Mouse (Mus musculus): ENCODE results near the gene Mast4.

Gene Mast4

DNA sequence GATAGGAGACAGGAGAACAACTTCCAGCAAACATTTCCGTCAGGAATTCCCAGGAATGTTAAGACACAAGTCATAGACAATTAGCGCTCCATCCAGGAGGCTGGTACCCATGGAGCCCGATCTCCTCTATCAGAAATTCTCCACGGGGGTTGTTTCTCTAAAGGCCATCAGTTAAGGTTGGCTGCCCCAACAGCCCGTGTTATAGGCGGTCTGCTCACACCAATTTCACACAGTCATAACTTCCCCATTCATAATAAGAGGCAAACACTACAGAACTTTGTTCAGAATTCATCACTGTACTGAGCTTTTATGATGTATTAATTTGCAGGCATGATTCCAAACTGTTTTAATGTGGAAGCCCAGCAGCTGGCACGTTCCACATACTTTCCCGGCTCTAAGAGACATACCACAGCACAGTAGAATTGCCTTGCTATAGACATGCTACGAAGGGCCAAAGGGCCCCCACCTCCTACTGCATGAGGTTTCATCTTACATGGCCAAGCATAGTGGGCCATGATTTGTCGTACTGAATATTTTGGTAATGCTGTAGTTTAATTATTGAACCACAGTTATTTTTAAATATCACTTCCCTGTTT, 19.1 kb downstream of the Mast4 start:
- peak; percentile 44 for DNase-seq (ENCODE audit: low spot score)

DNA sequence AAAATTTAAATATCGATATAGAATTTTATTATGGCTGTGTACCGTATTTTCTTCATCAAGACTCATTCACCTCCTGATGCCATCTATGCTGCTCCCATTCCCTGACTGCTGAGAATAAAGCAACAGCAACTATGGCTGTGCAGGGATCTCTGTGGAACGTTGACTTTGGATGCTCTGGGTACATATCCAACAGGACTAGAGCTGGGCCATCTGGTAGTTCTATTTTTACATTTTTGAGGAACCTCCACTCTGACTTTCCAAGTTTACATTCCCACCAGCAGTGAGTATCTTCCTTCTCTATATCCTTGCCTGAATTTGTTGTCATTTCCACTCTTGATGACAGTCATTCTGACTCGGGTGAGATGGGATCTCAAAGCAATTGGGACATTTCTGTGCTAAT, 26.0 kb downstream of the Mast4 start:
- no peak for DNase-seq (ENCODE audit: low spot score)

DNA sequence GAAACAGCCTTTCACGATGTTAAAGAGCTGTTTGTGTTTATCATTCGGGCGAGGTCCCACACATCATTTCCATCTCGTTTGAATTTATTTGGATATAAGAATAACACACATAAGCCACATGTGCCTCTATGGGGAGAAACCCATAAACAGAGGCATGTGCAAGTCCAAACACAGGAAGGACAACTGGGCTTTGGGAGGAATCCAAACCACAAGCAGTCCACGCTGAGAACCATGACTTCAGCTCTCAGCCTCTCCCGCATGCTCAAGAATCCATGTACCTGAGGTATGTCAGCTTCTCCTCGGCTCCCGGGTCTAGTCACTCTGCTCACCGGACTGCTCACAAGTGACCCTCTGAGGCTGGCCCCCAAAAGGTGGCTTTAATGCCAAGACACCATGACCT, 30.5 kb downstream of the Mast4 start:
- DNase-seq (ENCODE audit: low spot score) = no peak

DNA sequence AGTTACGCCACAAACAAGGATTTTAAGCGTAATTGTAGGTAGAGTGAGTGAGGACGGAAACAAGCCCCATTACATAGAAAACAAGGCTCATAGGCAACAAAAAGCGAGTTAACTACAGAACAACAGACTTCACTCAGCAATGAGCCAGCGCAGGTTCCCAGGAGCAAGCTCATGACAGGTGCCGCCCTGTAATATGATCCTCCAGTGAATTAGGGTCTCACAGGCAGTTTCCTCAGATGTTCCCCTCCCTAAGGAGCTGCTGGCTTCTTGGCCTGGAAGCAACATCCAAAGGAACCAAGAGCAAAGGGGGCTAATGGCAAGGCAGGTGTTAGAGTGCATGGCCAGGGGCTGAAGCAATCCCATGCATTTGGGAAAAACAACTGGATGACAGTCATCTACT, 31.8 kb downstream of the Mast4 start:
- DNase-seq (ENCODE audit: low spot score) = no peak

DNA sequence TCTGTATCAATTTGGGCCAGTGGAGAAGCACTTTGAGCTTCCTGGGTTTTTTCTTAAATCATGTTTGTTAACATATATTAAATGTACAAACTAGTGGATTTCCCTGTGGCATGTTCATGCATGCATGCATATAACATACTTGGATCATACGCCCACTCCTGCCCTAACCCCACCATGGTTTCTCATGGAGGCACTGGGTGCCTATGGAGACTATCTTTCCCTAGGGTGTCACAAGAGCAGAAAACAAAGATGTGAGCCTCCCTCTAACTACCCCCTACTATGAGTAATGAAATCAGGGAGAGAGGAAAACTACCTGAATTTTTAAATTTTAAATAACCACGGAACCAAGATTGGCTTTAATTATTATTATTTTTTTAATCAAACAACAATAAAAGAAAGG, 32.2 kb downstream of the Mast4 start:
- DNase-seq (ENCODE audit: low spot score) = no peak

DNA sequence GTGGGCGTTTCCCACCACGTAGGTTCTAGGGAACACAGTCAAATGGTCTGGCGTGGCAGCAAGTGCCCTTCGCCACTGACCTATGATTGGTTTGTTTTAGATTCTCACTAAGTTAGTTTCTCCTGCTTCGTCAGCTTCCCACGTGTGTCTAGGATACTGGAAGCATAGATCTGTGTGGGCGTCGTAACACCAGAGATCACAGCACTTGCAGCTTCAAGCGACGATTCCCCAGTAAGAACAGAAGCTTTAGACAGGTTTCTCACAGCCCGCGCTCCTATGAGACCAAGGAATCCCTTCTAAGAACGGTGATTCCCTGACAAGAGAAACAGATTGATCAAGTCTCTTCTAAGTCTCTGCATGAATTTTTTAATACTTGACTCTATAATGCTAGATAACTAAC, 39.9 kb downstream of the Mast4 start:
- no peak for DNase-seq (ENCODE audit: low spot score)

DNA sequence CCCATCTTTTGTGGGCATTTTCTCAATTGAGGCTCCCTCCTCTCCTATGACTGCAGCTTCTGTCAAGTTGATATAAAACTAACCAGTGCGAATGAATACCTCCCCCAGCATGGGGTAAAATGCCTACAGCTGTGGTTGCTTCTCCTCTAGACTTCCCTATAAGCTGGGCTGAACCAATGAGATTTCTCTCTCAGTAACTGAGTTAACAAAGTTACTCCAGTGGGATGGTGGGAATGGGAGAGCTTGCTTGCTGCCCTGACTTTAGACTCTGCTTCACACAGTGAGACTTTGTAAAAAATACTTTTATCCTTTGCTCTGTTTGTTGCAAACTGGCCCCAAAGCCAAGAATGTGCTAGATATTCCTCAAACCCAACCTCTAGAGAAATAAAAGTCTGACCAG, 41.2 kb downstream of the Mast4 start:
- DNase-seq (ENCODE audit: low spot score) = no peak

DNA sequence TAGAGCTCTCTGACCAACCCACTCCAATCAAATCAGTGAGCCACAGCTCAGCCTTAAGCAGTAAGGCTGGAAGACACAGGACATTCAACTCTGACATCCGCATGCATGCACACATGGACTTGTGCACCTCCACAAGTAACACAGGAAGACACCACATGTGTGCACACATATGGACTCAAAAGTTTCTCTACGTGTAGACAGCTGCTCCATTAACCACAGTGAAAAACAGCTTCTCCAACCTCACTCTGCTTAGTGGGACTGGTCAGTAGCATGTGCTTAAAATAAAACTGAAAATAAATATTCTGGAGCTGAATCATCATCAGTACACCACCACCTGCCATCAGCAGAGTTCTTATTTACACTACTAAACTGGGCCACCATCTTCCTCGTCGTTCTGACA, 43.2 kb downstream of the Mast4 start:
- no peak for DNase-seq (ENCODE audit: low spot score)

DNA sequence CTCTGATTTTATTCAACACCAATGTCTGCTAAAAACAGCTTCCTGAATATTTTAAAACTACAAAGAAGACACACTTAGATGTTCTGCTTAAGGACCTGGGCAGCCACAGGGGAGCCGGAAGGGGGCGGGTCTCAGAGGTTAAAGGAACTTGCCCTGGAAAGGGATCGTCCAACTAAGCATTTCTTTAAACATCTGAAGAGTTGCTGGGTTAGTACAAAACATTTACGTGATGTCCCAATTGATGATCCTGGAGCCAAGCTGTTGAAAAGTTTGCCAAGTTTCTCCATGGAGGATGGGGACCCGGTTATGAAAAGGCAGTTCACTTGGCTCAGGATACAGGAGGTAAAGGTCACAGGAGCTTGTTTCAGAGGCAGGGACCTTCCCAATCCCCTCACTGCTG, 48.5 kb downstream of the Mast4 start:
- no peak for DNase-seq (ENCODE audit: low spot score)

DNA sequence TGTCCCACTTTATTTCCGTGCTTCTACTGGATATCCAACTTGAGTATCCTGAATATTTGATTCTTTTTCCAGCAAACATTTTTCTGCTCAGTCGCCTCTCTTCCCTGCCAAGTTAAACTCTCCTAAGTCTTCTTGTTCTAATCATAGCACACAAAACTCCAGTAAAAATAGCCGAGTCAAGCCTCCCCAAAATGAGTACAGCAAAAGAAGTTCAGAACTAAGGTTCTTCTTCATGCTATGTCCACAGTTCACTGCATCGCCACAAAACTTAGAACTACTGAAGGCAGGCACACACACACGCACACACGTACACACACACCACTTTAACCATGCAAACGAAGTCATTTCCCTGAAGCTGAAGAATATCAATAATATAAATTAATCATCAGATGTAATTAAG, 49.3 kb downstream of the Mast4 start:
- DNase-seq (ENCODE audit: low spot score) = no peak

DNA sequence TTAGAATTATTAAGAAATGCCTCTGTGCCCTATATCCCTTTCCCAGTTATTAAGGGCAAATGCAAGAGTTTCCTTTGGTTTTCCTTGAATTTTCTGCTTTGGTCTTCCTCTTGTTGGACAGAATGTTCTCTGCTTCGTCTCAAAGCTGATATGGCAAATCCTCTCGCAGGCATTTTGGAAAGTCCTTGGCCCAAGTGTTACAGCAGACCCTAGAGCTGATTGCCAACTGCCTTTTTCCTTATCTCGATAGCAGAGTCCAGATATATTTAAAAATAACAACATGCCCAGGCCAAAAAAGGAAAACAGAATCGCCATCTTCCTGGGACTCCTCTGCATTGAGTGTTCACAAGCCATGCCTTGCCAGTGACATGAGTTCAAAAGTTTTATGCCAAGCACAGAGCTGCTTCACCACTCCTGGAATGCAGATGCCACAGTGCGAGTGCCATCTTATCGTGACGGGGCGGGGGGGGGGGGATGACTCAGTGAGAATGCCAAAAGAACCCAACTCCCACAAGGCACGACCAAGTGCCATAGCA, 63.4 kb downstream of the Mast4 start:
- no peak for DNase-seq (ENCODE audit: low spot score)

DNA sequence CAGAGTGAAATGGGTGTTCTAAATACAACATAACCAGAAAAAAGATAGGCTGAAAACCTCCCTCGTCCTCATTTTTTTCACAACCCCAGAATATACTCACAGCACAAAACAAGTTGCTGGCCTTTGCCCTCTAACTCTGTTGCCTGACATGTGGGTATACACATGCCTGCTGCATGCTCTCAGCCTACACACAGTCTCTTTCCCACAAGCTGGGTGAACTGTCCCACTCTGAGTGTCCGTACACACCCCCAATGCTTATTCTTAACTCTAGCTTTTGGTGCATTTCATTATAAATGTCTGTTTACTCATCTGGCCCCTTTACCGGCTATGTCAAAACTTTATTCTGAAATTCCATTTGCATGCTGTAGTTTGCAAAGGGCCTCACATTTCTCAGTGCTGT, 71.6 kb downstream of the Mast4 start:
- no peak for DNase-seq (ENCODE audit: low spot score)

DNA sequence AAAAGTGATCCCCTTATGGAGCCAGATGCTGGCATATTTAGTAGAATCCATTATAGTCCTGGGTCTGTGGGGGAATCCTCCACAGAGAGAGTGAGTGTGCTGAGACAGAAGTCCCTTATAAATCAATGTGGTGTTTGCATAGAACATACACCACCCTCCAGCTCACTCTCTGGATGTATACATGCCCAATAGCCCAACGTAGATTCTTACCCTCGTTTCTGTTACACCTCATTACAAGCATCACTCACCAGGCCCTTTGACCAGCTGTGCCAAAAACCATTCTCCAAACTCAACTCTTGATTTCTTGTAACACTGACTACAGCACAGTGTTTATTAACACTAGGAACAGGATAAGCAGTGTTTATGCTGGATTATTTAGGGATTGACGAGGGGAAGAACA, 72.2 kb downstream of the Mast4 start:
- DNase-seq (ENCODE audit: low spot score) = no peak

DNA sequence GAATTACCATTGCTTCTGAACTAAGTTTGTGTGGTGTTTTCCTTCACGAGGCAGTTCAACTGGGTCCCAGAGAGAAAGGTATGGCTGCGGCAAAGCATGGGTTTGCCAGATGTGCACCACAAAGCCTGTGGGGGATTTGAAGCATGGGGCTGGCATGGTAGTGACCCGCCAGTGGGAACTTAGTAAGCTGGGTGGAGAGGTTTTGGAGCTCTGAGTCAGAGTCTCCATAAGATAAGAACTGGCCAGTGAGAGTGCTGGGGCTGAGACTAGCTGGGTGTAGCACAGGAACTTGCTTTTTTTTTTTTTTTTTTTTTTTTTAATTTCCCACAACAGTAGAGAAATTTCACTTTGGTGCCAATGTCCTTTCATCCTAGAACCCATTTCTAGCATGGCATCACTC, 73.9 kb downstream of the Mast4 start:
- DNase-seq (ENCODE audit: low spot score) = no peak

DNA sequence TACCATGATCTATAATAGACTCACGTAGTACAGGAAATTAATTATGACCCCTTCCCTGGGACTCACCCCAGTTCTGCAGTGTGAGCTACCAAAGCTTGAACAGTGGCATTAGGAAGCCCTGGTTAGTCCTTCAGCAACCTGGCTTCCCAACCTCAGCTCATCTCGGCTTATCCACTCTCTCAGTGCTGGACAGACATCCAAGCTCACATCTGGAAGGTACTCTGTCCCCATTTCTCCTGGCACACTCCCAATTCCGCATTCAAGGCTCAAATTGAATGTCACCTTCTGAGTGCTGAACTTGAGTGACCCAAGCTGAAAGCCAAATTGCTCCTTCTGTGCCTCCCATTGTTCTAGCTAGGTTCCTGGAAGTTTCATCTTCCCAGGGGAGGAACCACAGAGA, 76.2 kb downstream of the Mast4 start:
- no peak for DNase-seq (ENCODE audit: low spot score)

DNA sequence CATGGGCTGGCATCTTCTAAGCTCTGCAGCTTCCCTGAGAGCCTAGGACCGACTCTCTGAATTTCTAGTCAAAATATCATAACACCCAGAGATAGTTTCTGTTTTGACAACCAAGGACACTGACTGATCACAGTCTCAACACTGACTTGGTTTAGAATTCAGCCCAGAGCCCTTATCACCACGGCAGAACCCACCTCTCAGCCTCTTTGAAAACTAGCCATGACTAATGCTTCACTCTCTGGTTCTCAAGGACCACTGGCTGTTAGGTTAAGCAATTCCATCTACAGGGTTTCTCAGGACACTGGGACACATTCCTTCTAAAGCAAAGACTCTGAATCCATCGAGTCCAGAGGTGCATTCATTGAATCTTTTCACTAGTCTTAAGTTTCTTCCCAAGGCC, 79.4 kb downstream of the Mast4 start:
- DNase-seq (ENCODE audit: low spot score) = no peak

DNA sequence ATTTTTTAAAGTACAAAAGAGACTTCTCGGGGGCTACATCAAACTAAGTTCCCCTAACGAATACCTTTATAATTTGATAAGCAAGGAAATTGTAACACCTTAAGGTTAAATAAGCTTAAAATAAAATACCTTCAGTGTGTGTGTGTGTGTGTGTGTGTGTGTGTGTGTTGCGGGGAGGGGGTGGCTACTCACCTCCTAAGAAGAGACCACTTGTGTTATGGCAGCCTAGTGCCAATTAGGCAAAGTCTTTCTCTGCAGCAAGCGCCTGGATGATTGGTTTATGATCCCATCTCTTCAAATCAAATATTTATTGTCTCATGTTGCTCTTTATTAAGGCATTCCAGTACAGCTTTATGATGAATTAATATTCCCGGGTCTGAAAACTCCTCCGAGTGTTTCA, 81.2 kb downstream of the Mast4 start:
- DNase-seq (ENCODE audit: low spot score) = no peak

DNA sequence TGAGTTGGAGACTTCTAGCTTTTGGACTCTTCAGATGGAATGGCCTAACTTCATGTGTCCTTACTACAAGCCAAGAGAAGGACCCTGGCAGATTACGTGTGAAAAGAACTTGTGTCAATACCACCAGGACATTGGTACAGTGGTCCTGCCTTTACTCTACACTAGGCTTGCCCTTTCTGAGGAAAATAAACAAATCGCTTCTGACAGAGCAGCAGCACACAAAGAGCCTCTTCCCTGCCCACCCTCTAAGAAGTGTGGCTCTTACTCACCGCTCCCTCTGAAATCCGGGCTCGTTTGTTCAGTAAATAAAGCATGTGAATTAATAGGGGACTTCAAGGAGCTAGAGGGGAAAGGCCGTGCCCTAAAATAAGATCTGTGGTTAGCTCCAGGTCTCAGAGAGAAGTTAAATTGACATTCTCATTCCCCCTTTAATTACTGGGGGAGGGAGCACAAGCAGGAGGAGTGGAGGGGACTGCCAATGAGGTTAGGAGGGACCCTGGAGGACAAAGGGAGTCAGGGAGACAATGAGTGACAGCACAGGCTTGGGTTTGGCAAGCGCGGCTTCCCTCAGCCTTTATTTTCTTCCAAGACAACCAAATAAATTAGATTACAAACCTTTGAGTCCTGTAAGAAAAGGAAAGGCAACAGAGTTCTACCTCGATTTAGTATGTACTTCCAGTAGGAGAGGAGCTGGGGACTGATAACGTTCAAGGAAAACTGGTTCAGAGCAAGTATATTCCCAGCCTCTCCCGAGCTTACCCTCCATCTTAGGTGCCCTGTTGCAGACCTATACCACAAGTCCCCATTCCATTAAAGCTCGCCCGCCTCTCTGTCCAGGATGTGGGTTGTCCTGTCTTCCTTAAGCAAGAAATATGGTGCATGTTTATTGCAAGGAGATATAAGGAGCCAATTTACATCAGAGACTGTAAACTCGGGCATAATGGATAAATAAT, 85.9 kb downstream of the Mast4 start:
- peak; percentile 57 for DNase-seq (ENCODE audit: low spot score)

DNA sequence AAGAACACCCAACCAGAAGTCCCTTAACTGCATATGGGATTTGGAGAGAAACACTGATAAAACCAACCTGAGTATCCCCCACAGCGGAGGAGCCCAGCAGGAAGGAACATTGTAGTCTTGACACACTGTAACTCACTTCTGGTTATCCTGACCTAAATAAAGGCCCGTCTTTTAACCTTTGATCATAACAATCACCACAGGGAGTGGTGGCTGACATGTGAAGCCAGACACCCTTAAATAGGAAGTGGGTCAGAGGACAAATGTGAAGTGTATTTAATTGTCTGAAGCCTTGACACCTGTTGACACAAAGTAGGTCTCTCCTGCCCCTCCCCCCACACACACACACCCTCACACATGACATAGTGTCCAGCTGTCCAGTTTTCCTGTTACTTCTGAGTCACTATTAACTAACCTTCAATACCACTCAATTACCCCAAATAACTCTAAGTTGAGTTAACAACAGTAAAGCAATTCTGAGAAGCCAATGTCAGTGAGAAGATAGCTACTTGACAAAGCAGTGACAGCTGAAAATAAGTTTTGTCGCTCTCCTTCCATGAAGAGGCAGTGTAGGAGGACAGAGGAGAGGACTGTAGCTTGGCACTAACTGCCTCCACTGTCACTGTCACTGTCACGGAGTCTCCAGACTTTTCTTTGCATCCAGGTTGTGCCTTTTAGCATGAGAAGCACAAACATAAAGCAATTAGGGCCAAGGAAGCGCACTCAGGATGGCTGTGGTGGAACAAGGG, 87.2 kb downstream of the Mast4 start:
- DNase-seq (ENCODE audit: low spot score) = peak; percentile 24

DNA sequence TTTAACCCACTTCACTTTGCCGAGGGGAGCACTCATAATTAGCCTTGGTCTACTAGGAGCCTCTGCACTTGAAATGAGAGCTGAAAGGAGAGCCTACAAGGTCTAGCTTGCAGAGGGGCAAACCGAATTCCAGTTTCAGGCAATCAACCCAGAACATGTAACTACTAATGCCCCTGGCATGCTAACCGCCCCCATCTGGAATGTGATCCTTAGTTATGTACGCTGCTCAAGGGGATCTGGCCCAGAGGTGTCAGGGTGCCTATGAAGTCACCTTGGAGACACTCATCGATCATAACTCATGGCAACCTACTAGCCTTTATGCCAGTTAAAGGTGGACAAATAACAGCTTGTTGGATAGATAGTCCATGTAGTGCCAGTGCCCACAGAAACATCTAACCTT, 88.9 kb downstream of the Mast4 start:
- no peak for DNase-seq (ENCODE audit: low spot score)

DNA sequence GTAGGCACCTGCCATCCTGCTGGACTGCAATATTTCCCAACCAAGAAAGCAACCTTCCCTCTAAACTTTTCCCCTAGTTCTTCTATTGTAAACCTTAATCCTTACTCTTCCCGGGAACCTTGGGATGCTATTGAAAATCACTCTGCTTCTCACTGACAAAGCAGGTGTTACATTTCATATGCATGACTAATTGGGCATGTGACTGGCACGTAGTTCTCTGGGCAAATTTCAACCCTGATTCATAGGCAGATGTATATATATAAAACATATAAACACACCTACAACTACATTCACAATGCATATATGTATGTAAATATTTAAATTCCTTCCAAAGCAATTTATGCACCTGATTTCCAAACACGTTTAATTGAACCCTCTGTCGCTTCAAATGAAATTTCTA, 90.2 kb downstream of the Mast4 start:
- no peak for DNase-seq (ENCODE audit: low spot score)

DNA sequence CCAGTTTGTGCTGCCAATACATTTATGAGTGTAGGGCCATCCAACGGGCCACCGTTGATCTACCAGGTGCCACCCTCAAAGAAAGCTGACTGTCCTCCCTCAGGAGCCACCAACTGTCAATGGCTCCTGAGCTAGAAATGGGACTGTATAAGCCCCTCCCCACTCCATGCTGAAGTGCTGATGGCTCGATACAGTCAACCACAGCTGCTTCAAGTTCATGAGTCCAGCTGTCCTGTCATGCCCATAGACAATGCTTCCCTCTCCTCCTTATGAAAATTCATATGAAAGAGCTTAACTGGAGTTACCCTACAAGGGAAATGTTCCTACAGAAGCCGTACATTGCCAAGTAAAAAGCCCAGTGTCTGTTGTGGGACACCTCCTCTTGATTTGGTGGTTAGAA, 93.2 kb downstream of the Mast4 start:
- DNase-seq (ENCODE audit: low spot score) = no peak

DNA sequence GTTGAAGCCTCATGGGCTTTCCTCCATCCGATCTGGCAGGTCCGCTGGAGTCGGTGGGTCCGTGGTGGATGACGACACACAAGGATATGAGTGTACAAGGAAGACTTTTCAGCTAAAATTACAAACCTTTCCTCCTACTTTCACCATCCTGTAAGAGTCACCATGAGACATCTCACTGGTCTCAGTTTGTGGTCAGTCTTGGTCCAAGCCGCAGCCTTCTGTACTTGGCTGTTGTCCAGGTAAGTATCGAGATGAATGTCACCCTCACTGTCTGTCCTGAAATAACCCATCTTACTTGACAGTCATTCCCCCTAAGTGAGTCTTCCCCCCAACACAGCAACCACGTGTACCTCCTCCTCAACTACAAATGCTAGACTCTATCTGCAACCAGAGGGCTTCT, 94.6 kb downstream of the Mast4 start:
- DNase-seq (ENCODE audit: low spot score) = no peak

All from retina, embryonic 14.5 days (tissue).